17 mouse cellular contexts compared by ENCODE assay signal in the genomic region with DNA sequence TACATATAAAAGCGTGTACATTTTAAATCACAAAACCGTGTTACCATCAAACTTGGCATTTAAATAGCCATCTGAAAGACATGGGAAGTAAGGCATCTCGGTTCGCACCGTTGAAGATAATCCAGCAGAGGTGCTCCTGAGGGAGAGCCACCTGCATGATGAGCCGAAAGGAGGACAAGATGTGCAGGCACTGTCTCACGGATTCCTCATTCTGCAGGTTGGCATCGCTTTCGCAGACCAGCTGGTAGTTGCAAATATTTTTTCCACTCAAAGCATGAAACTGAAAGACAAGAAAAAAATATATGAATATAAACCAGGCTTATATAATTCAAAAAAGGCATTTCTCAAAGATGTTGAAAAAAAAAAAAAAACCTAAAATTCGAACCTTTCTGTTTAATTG.
"Had no signal": no experiment of that assay in that cellular context is flagged by ENCODE, and none has a peak within 500 bp of the region (broad histone marks: within the 10 kb centered on the region; RNA-seq: fewer than 3 reads in every experiment).

No protein-coding gene starts in this region.

- DNase-seq: kidney, adult 11 months; kidney, adult 9 months; kidney, postnatal 10 days; kidney, postnatal 4 days; lung, adult 2 months; lung, postnatal 36 days; midbrain, embryonic 14.5 days; spleen, adult 18-20 months; thymus, adult 18-20 months; thymus, postnatal 25 days had no signal

- H3K4me3 ChIP-seq: limb, embryonic 10.5 days; liver, embryonic 15.5 days; midbrain, embryonic 10.5 days; myocyte; neural tube, embryonic 15.5 days had no signal

- H3K4me1 ChIP-seq: midbrain, embryonic 10.5 days; neural tube, embryonic 15.5 days had no signal

- H3K4me2 ChIP-seq: liver, embryonic 11.5 days; liver, embryonic 15.5 days; neural tube, embryonic 15.5 days had no signal

- H3K36me3 ChIP-seq: limb, embryonic 10.5 days; liver, embryonic 15.5 days; midbrain, embryonic 10.5 days; neural tube, embryonic 15.5 days had no signal

- H3K9ac ChIP-seq: liver, embryonic 15.5 days; neural tube, embryonic 15.5 days had no signal

- H3K9me3 ChIP-seq: limb, embryonic 10.5 days; liver, embryonic 15.5 days; midbrain, embryonic 10.5 days; neural tube, embryonic 15.5 days had no signal

- ATAC-seq: lung, postnatal 0 days had no signal

- H3K27ac ChIP-seq: limb, embryonic 10.5 days; liver, embryonic 15.5 days; midbrain, embryonic 10.5 days; neural tube, embryonic 15.5 days had no signal

- H3K27me3 ChIP-seq: liver, embryonic 15.5 days; neural tube, embryonic 15.5 days had no signal
